Mouse (Mus musculus) lung, postnatal 0 days (tissue): ENCODE measurements around the gene Nfix.

Source experiments
- CTCF ChIP-seq: IDR thresholded peaks from 2 replicates; pipeline ENCODE4 v1.5.1; 2016; ENCODE audit warnings: antibody characterized with exemption, mild to moderate bottlenecking
- EP300 ChIP-seq: IDR thresholded peaks from 2 replicates; pipeline ENCODE4 v1.6.1; 2016; ENCODE audit warnings: antibody characterized with exemption, mild to moderate bottlenecking, control low read depth

DNA sequence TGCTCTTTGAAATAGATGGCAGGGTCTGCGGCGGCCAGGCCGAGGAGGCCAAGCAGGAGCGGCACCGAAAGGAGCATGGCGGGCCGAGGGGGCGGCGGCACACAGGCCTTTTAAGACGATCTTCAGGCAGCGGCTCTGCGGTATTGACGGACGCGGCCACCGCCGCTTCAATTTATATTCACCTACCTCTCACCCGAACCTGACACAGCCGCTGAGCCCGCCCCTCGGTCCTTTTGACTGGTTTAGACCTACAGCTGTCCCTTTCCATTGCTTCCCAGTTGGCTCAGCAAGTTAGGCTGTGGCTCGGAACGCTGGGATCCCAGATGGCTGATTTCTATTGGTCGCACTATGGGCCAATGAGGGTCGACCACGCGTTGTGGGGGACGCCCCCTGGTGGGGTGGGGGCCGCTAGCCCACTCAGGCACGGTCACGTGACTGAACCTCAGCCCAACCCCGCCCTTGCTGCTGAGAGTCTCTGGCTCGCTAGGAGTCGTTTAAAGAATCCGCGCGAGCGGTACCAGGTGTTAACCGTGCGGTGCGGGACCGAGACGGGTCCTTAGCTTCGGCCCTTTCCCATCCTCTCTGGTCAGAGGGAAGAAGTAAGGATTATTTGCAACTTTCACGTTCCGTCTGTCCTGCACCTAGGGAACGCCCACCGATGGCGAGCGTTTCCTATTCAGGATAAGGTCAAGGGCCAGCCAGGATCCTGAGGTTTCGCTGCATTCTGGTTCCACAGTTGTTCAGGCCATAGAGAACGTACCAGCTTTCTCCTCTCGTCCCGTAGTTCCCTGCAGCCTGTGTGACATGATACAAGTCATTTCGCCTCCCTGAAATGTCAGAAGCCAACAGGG, 46.8 kb upstream of the Nfix start, which contains the start of gene Calr:
- TF ChIP-seq CTCF = peak; percentile 51
- TF ChIP-seq EP300 = no peak
